Mouse (Mus musculus) kidney, adult 8-10 months (tissue): ENCODE results near the gene Uqcc1.
A peak's percentile ranks its signal among the peaks of the same experiment; 100 is the strongest.

Experiments
- DNase-seq, 2 experiments: peaks; one replicate each; pipeline ENCODE4 v3.0.0; 2022

The Uqcc1 gene

GRCm38 (mm10) chr2:155811821-155812396 lies 118.2 kb downstream of the Uqcc1 start:
- DNase-seq, result peak; percentile 50 to 79

GRCm38 (mm10) chr2:155809620-155810019 lies 120.5 kb downstream of the Uqcc1 start:
- DNase-seq, result no peak

GRCm38 (mm10) chr2:155807408-155807807 lies 122.7 kb downstream of the Uqcc1 start:
- DNase-seq, result no peak

GRCm38 (mm10) chr2:155806548-155806947 lies 123.6 kb downstream of the Uqcc1 start:
- no peak for DNase-seq

GRCm38 (mm10) chr2:155805925-155806255 lies 124.2 kb downstream of the Uqcc1 start:
- DNase-seq, result no peak

- DNase-seq, result peak; percentile 48 to 55
These were observed 124.7 kb downstream of the Uqcc1 start for GRCm38 (mm10) chr2:155805231-155805924.

GRCm38 (mm10) chr2:155804053-155804452 lies 126.1 kb downstream of the Uqcc1 start:
- DNase-seq, result no peak

GRCm38 (mm10) chr2:155802761-155803160 lies 127.3 kb downstream of the Uqcc1 start:
- DNase-seq, result no peak

- no peak for DNase-seq
These were observed 131.5 kb downstream of the Uqcc1 start for GRCm38 (mm10) chr2:155798613-155799012.
